In the genomic region with DNA sequence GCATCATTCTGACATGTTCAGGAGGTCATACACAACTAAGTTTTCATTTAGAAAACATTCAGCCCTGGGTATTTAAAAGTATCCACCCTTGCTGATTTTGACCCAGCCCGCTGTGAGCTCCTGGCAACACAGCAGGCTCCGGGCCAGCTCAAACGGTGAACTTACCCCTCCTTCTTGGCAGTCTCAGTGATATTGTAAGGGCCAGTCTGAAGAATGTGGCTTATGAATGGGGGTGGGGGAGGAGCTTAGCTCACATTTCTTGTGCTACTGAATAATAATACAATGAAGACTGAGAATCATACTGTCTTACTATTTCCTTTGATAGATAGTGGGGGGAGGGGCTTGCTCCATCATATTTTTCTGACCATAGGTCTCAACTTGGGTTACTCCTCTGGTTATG, we compare ENCODE assay signal across 27 mouse cellular contexts.
DNase-seq lines count a peak whose midpoint lies in the region; ATAC-seq lines count a peak whose summit lies in the region.
"Had no signal": no experiment of that assay in that cellular context is flagged by ENCODE, and none has a peak within 500 bp of the region (broad histone marks: within the 10 kb centered on the region; RNA-seq: fewer than 3 reads in every experiment).

No protein-coding gene starts in this region.

- peak; percentile 12 for DNase-seq in adrenal gland, adult 2 months
- no peak for DNase-seq in adrenal gland, adult 18-20 months (ENCODE audit: low spot score in 2 of 2)
- peak; percentile 39 for DNase-seq in midbrain, embryonic 14.5 days
- no peak for DNase-seq in midbrain, embryonic 10.5 days (ENCODE audit: low spot score)
- DNase-seq in embryo, embryonic 11 days = no peak
- DNase-seq: cerebellum, adult 11 months; cerebellum, adult 9-11 months; gastrocnemius, postnatal 25 days; heart, adult 2 months; heart, postnatal 14 days; kidney, adult 9 months; kidney, postnatal 14 days; liver, postnatal 0 days; lung, postnatal 14 days; right cerebral cortex, postnatal 4 days; thymus, postnatal 14 days had no signal

- H3K9me3 ChIP-seq in forebrain, embryonic 13.5 days (replicated peaks) = no peaks in the 10 kb centered on the region
- no peaks in the 10 kb centered on the region for H3K9me3 ChIP-seq in forebrain, embryonic 16.5 days (ENCODE audit: control insufficient read depth, low read length)
- no peaks in the 10 kb centered on the region for H3K9me3 ChIP-seq in midbrain, embryonic 14.5 days (ENCODE audit: control insufficient read depth, low read length)
- no peaks in the 10 kb centered on the region for H3K9me3 ChIP-seq in midbrain, embryonic 10.5 days (replicated peaks)
- H3K9me3 ChIP-seq in forebrain, embryonic 15.5 days = no peaks in the 10 kb centered on the region
- H3K9me3 ChIP-seq: embryonic facial prominence, embryonic 13.5 days; heart, embryonic 13.5 days; hindbrain, embryonic 15.5 days; limb, embryonic 12.5 days; midbrain, embryonic 15.5 days; neural tube, embryonic 12.5 days had no signal

- H3K36me3 ChIP-seq in forebrain, embryonic 13.5 days (ENCODE audit: poor library complexity, severe bottlenecking) = no peaks in the 10 kb centered on the region
- H3K36me3 ChIP-seq in forebrain, embryonic 16.5 days (ENCODE audit: control insufficient read depth, insufficient read depth) = no peaks in the 10 kb centered on the region
- no peaks in the 10 kb centered on the region for H3K36me3 ChIP-seq in midbrain, embryonic 14.5 days (ENCODE audit: control insufficient read depth, insufficient read depth, low read length)
- H3K36me3 ChIP-seq in midbrain, embryonic 10.5 days = no peaks in the 10 kb centered on the region
- H3K36me3 ChIP-seq in forebrain, embryonic 15.5 days = no peaks in the 10 kb centered on the region
- H3K36me3 ChIP-seq: embryonic facial prominence, embryonic 13.5 days; heart, embryonic 13.5 days; hindbrain, embryonic 15.5 days; limb, embryonic 12.5 days; midbrain, embryonic 15.5 days; neural tube, embryonic 12.5 days had no signal

- no peaks in the 10 kb centered on the region for H3K27me3 ChIP-seq in forebrain, embryonic 13.5 days
- H3K27me3 ChIP-seq in forebrain, embryonic 16.5 days (replicated peaks; ENCODE audit: control insufficient read depth, insufficient read depth, low read length) = no peaks in the 10 kb centered on the region
- no peaks in the 10 kb centered on the region for H3K27me3 ChIP-seq in midbrain, embryonic 14.5 days (ENCODE audit: control insufficient read depth, insufficient read depth, low read length)
- H3K27me3 ChIP-seq in midbrain, embryonic 10.5 days (ENCODE audit: low read depth, poor library complexity, severe bottlenecking) = no peaks in the 10 kb centered on the region
- H3K27me3 ChIP-seq in forebrain, embryonic 15.5 days = no peaks in the 10 kb centered on the region
- H3K27me3 ChIP-seq: embryonic facial prominence, embryonic 13.5 days; heart, embryonic 13.5 days; hindbrain, embryonic 15.5 days; limb, embryonic 12.5 days; midbrain, embryonic 15.5 days; neural tube, embryonic 12.5 days had no signal

- H3K27ac ChIP-seq in forebrain, embryonic 13.5 days = peak overlapping the region; percentile 41
- H3K27ac ChIP-seq in forebrain, embryonic 16.5 days (ENCODE audit: low read length) = no peak overlapping the region
- H3K27ac ChIP-seq in midbrain, embryonic 14.5 days (replicated peaks; ENCODE audit: low read depth, low read length) = no peak overlapping the region
- H3K27ac ChIP-seq in midbrain, embryonic 10.5 days (replicated peaks) = no peak overlapping the region
- no peak overlapping the region for H3K27ac ChIP-seq in forebrain, embryonic 15.5 days (replicated peaks)
- H3K27ac ChIP-seq: embryonic facial prominence, embryonic 13.5 days; heart, adult 2 months; heart, embryonic 13.5 days; hindbrain, embryonic 15.5 days; limb, embryonic 12.5 days; midbrain, embryonic 15.5 days; neural tube, embryonic 12.5 days had no signal

- WGBS in forebrain, embryonic 13.5 days = 9% methylated on average over 3 of the region's 3 CpGs
- WGBS in forebrain, embryonic 16.5 days = 11% methylated on average over 3 of the region's 3 CpGs
- 33% methylated on average over 3 of the region's 3 CpGs for WGBS in midbrain, embryonic 14.5 days
- WGBS in midbrain, embryonic 10.5 days = 71% methylated on average over 3 of the region's 3 CpGs
- WGBS in forebrain, embryonic 15.5 days = 12% methylated on average over 3 of the region's 3 CpGs

- no peak overlapping the region for H3K4me3 ChIP-seq in forebrain, embryonic 13.5 days
- H3K4me3 ChIP-seq in forebrain, embryonic 16.5 days (replicated peaks; ENCODE audit: low read length) = no peak overlapping the region
- H3K4me3 ChIP-seq in midbrain, embryonic 14.5 days (replicated peaks; ENCODE audit: low read depth, low read length) = no peak overlapping the region
- H3K4me3 ChIP-seq in midbrain, embryonic 10.5 days = no peak overlapping the region
- H3K4me3 ChIP-seq in forebrain, embryonic 15.5 days = no peak overlapping the region
- H3K4me3 ChIP-seq: embryonic facial prominence, embryonic 13.5 days; heart, adult 2 months; heart, embryonic 13.5 days; hindbrain, embryonic 15.5 days; limb, embryonic 12.5 days; midbrain, embryonic 15.5 days; neural tube, embryonic 12.5 days had no signal

- peak; percentile 27; the same call in 1 of the 2 replicates for ATAC-seq in forebrain, embryonic 13.5 days
- no peak for ATAC-seq in forebrain, embryonic 16.5 days
- ATAC-seq in midbrain, embryonic 14.5 days (ENCODE audit: low FRiP score, low TSS enrichment) = no peak
- peak; percentile 66; the same call in 1 of the 2 replicates for ATAC-seq in forebrain, embryonic 15.5 days (replicated peaks)
- ATAC-seq: intestine, embryonic 16.5 days; liver, postnatal 0 days; midbrain, embryonic 15.5 days had no signal

- H3K9ac ChIP-seq in forebrain, embryonic 13.5 days = no peak overlapping the region
- no peak overlapping the region for H3K9ac ChIP-seq in forebrain, embryonic 16.5 days (replicated peaks; ENCODE audit: low read depth, low read length)
- H3K9ac ChIP-seq in midbrain, embryonic 14.5 days (replicated peaks; ENCODE audit: low read length) = no peak overlapping the region
- no peak overlapping the region for H3K9ac ChIP-seq in forebrain, embryonic 15.5 days (replicated peaks)
- H3K9ac ChIP-seq: embryonic facial prominence, embryonic 13.5 days; heart, embryonic 13.5 days; hindbrain, embryonic 15.5 days; limb, embryonic 12.5 days; liver, postnatal 0 days; midbrain, embryonic 15.5 days; neural tube, embryonic 12.5 days had no signal

- no peak overlapping the region for H3K4me2 ChIP-seq in forebrain, embryonic 13.5 days
- H3K4me2 ChIP-seq in forebrain, embryonic 16.5 days (ENCODE audit: low read length) = no peak overlapping the region; the same call in 1 of the 2 replicates
- H3K4me2 ChIP-seq in midbrain, embryonic 14.5 days (ENCODE audit: low read length) = no peak overlapping the region
- H3K4me2 ChIP-seq in forebrain, embryonic 15.5 days (replicated peaks) = no peak overlapping the region
- H3K4me2 ChIP-seq: embryonic facial prominence, embryonic 13.5 days; heart, embryonic 13.5 days; hindbrain, embryonic 15.5 days; limb, embryonic 12.5 days; liver, embryonic 11.5 days; midbrain, embryonic 15.5 days; neural tube, embryonic 12.5 days had no signal

- peaks cover 30% of the 10 kb centered on the region for H3K4me1 ChIP-seq in forebrain, embryonic 13.5 days
- peaks cover 10% of the 10 kb centered on the region for H3K4me1 ChIP-seq in forebrain, embryonic 16.5 days (replicated peaks; ENCODE audit: control insufficient read depth, insufficient read depth, low read length)
- H3K4me1 ChIP-seq in midbrain, embryonic 14.5 days (ENCODE audit: control insufficient read depth, insufficient read depth, low read length) = 0 out of 2 replicates have a peak, but pooled peaks cover 8% of the 10 kb centered on the region
- H3K4me1 ChIP-seq in midbrain, embryonic 10.5 days = peaks cover 9% of the 10 kb centered on the region
- peaks cover 11% of the 10 kb centered on the region for H3K4me1 ChIP-seq in forebrain, embryonic 15.5 days
- H3K4me1 ChIP-seq: limb, embryonic 12.5 days; neural tube, embryonic 12.5 days had no signal

Comparison
In these comparisons a context has a peak if more than half of its experiments do, and no peak if none do; other contexts are left out.
1. DNase-seq: peak in adrenal gland, adult 2 months (single experiment) and midbrain, embryonic 14.5 days (single experiment); none in adrenal gland, adult 18-20 months (0 of 2), midbrain, embryonic 10.5 days (single experiment) and embryo, embryonic 11 days (single experiment).
2. ATAC-seq: peak in forebrain, embryonic 13.5 days (single experiment) and forebrain, embryonic 15.5 days (single experiment); none in forebrain, embryonic 16.5 days (single experiment) and midbrain, embryonic 14.5 days (single experiment).